Mouse (Mus musculus): ENCODE data around the gene Gm21969. TPM values are rescaled to one million over a fixed set of nuclear protein-coding genes. Genes with fewer than 3 reads are reported as not detected.
A peak's percentile ranks its signal among the peaks of the same experiment; 100 is the strongest.

The Gm21969 gene
- polyA plus RNA-seq, 1 experiment, result not detected

DNA sequence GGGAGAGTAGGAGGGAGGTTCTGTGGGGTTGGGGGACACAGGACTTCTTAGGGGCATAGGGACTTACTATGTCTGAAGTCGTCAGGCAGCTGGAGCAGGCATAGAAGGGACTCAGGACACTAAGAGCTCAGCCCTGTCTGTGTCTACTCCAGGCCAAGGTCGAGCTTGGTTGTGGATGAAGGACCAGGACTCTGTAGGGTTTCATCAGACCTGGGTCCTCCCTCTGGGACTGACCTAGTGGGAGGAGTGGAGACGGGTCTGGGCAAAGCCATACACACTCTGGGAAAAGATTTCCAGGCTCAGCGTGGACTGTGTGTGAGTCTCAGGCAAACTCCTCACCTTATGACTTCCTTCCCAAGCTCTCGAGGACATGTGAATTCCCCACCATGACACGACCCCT, 16.8 kb downstream of the Gm21969 start:
- DNase-seq (ENCODE audit: low read depth), result no peak

DNA sequence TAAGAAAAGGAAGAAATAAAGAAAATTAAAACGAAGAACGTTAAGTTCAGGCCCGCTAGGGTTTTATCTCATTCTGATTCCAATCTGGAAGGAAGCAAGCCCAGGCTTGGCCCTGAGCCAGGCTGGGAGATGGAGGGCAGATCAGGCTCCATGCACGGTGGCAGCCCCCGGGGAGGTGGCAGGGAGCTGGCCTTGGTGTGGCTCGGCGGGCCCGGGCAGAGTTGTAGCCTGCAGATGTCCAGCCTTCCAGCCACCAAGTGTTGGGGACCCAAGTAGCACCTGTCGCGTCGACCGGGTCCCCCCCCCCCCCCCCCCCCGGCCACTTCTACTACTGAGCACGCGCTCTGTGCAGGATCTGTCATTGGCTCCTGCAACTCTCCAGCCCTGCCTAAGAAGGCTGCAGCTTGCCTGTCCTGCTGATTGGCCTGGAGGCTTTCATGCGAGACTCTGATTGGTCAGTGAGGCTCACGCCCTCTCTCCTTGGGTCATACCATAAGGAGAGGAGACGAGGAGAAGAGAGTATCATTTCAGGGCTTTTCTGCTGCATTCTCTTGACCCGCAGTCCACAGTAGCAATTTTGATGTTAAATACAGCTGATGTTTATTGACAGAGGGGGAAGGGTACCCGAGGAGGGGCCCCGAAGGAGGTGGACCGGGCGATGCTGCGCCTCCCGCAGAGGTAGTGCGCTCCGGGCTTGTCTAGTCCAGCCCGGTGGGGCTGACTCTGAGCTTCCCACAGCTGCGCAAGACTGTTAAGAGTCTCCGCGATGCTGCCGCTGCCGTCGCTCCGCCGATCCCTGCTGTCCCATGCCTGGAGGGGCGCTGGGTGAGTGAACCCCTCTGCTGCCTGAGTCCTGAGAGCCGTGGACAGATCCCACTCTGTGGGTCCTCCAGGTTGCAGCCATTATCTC, 19.6 kb downstream of the Gm21969 start, which contains the start of gene Aldh4a1:
Gene Aldh4a1 (plus strand): TSS at position 494 of the 910 bp plus-strand sequence.
- peak; percentile 88 for DNase-seq (ENCODE audit: low read depth)

- DNase-seq (ENCODE audit: low read depth), result no peak
Observed at GRCm38 (mm10) chr4:139623434-139624115, 20.6 kb downstream of the Gm21969 start.

- DNase-seq (ENCODE audit: low read depth), result no peak
Observed at GRCm38 (mm10) chr4:139624116-139624489, 21.1 kb downstream of the Gm21969 start.

DNA sequence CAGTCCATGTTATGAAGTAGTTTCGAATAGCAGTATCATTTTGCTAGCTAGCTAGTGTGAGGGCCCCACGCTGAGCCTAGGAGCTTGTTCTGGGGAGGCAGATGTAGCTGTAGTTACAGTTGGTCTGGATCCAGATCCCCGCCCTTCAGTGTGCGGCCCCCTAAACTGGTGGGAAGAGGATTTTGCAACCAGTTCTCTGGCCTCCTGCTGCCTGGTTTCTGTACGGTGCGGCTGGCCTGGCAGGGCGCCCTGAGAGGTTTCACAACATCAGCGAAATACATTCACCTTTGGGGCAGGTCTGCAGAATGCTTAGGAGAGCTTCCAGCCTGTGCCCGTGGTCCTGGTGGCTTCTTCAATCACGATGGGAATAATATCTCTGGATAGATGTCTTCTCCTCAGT, 21.7 kb downstream of the Gm21969 start:
- DNase-seq (ENCODE audit: low read depth), result no peak

DNA sequence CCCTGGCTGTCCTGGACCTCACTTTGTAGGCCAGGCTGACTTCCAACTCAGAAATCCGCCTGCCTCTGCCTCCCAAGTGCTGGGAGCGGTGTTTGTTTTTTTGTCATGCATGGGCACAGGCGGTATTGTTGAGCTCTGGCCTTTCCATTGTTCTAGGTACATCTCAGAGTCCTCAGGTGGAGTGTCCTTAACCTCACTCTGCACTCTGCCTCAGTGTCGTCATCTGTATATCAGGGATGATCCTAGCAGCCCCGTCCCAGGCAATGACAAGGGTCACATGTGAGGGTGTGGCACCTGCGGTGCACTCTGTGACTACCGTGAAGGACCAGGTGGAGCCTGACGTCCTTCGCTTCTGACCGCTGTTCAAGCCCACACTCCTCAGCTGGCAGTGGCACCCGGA, 24.4 kb downstream of the Gm21969 start:
- DNase-seq (ENCODE audit: low read depth), result no peak

- no peak for DNase-seq (ENCODE audit: low read depth)
Observed at GRCm38 (mm10) chr4:139630171-139630570, 27.2 kb downstream of the Gm21969 start.

DNA sequence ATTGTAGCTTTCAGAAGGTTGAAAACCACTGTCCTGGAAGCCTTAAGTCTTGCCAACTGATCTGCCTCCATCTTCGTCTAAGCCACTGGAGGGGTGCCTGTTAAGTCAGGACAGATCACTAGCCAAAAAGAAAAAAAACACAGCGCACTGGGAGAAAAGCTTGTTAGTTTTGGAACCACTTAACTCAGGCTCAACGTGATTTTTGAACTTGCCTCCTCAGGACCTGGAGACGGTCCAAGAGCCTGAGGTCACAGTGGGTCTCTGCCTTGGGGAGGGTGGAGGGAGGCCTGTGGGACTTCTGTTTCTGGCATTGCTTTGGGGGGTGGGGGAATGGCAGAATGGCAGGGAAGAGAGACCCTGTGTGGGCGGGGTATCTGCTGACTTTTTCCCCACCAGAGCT, 28.2 kb downstream of the Gm21969 start:
- DNase-seq (ENCODE audit: low read depth), result no peak

DNA sequence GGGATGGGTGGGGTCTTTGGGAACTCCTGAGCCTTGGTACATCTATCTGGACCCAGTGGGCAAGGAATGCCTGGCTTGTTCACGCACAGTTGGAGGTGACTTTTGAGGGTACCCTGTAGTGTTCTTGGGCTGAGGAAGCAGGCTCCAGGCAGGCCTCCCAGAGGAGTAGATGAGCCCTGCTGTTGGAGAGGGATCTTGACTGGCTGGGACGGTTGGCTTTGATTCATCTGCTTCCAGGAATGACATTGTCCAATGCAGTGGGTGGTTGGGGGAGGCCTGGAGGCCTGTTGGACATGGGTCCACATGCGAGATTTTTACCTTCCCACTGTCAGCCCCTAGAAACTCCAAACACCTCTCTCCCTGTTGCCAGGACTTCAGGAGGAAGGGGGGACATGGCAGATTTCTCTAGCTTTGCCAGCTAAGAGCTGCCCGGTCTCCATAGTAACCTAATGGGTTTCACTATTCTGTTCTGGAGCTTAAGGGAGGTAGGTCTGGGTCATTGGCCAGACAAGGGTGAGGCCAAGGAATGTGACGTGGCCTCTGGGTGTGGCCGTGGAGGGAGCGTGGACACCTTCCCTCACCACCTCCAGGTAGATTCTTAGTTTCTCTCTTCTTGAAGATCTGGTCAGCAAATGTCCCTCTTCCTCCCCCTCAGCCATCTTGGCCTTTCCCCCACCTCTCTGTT, 28.7 kb downstream of the Gm21969 start:
- no peak for DNase-seq (ENCODE audit: low read depth)

DNA sequence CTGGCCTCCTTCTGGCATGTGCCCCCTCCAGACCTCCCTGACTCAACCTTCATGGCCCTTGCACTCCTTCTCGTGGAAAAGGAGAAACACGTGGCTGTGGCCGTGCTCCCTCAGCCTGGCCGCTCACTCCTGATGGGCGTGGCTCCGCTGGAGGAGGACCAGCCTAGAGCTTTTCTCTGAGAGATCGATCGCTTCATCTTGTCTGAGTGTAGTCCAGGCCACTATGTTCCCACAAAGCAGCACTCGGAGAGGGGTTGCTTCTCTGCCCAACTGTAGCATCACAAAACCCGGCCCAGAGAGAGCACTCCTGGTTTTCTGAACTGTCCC, 29.2 kb downstream of the Gm21969 start:
- DNase-seq (ENCODE audit: low read depth), result no peak

DNA sequence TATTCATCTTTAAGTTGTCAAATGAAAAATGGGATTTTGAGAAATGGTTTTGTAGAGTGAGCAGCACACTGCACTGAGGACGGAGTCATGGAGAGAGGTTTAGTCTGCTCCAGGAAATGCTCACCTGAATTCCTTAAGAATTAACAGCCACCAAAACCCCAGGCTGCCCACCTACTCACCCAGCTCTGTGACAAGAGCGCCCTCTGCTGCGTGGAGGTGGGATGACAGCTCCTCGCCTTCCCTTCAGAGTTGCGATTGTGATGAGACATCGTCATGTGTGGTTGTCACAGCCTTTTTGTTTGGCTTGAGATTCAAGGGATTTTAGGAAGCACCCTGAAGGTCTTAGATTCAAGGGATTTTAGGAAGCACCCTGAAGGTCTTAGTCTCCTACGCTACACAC, 33.4 kb downstream of the Gm21969 start:
- DNase-seq (ENCODE audit: low read depth), result no peak

- DNase-seq (ENCODE audit: low read depth), result no peak
Observed at GRCm38 (mm10) chr4:139637847-139638246, 34.9 kb downstream of the Gm21969 start.

DNA sequence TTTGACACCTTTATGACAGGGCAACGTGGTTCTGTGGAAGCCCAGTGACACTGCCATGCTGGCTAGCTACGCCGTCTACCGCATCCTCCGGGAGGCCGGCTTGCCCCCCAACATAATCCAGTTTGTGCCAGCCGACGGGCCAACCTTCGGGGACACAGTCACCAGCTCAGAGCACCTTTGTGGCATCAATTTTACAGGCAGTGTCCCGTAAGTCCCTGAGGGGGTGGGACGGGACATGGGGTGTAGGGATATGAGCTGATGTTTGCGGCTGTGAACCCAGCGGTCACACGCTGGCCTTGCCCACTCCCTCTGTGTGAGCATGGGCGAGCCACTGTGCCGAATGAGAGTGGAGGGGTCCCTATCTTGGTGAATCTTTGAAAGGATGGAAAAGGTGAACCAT, 35.4 kb downstream of the Gm21969 start:
- no peak for DNase-seq (ENCODE audit: low read depth)

GRCm38 (mm10) chr4:139639801-139640200, 36.8 kb downstream of the Gm21969 start:
- DNase-seq (ENCODE audit: low read depth), result no peak

DNA sequence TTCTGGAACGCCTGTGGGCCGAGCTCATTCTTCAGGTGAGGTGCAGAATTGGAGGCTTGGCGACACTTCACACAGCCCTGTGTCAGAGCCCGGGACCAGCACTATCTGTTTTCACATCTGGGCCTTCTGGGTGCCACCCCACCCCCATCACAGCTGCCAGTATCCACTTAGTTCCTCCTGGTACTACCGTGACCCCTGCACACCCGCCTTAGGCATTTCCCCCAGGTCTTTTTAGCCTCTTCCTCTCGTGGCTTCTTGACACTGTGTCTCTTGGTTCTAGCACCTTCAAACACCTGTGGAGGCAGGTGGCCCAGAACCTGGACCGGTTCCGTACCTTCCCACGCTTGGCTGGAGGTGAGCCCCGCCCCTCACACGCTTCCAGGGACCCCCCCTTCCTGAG, 37.3 kb downstream of the Gm21969 start:
- DNase-seq (ENCODE audit: low read depth), result no peak

DNA sequence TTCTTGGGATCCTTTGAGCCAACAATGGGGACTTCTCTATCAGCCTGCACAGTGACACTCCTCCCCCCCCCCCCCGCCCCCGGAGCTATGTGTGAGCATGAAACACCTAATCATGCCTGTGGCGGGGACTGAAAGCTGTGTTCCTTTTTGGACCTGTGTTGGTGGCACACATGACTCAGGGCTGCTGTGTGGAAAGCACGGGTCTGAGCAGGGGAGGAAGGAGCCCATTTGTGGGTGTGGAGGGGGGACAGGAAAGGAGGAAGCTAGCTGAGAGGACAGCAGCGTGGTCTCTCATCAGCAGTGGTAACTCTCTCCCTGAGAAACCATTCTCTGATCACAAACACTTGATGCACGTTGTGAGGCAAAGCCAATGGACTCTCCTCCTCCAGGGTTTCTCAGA, 37.8 kb downstream of the Gm21969 start:
- no peak for DNase-seq (ENCODE audit: low read depth)

DNA sequence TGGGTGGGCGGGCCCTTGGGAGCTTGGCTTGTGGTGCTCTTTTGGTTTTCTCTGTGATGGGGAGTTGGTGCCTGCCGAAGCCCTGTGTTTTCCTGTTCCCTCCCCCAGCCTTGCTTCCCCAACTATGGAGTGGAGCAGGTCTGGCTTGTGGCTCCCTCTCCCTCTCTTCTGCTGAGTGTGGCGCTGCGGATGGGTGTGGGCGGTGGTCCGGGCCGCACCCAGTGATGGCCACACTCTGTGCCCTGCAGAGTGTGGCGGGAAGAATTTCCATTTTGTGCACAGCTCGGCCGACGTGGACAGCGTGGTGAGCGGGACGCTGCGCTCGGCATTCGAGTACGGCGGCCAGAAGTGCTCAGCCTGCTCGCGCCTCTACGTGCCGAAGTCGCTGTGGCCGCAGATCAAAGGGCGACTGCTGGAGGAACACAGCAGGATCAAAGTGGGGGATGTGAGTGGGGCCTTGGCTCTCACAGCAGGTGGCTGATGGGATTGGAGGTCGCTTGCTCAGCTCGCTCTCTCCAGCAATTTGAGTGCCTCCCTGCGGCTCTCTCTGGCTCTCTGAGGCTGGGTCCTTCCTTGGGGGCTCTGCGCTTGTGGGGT, 38.9 kb downstream of the Gm21969 start:
- DNase-seq (ENCODE audit: low read depth), result no peak

GRCm38 (mm10) chr4:139643972-139644371, 41.0 kb downstream of the Gm21969 start:
- DNase-seq (ENCODE audit: low read depth), result no peak

GRCm38 (mm10) chr4:139646916-139647315, 43.9 kb downstream of the Gm21969 start:
- DNase-seq (ENCODE audit: low read depth), result no peak

GRCm38 (mm10) chr4:139650086-139650743, 47.2 kb downstream of the Gm21969 start:
- no peak for DNase-seq (ENCODE audit: low read depth)

DNA sequence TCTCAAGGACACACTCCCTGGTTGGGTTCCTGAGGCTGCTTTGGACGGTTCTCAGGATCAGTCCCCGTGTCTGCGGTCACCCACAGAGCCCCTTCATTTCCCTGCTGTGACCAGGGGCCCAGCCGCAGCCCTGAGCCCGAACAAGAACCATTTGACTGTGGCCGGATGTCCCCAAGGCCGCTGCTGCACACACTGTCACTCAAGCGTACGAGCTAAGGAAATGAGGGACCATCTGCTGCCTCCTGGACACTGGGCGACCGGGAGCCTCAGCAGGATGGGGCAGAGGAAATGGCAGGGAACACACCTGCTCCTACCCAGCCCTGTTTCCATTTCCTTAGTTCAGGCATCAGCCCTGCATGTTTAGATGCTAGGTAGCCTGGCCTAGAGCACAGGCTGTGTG, 47.9 kb downstream of the Gm21969 start:
- DNase-seq (ENCODE audit: low read depth), result no peak

DNA sequence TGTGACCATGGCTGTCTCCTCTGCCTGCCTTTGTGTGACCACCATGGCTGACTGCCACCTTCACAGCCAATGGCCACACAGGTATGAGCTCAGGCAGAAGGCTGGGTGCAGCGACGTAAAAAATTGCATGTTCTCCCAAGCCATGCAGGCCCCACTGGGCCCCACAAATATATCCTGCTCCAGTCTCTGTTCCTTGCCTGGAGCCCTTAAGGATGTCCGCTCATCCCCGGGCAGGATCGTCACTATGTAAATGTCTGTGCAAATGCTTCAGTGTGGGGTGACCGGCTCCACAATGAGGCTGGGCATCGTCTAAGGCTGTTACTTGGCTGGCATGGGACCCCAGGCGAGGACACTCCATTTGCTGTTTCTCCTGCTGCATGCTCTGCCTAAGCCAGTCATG, 50.3 kb downstream of the Gm21969 start, which contains the start of gene Tas1r2:
Gene Tas1r2 (plus strand): TSS at position 301 of the 400 bp plus-strand sequence.
- DNase-seq (ENCODE audit: low read depth), result no peak

Data from gonadal fat pad, adult 2 months (tissue).